Mouse (Mus musculus) liver, adult 2 months (tissue): ENCODE data around the gene Olfr548-ps1.

Experiments used
- CTCF ChIP-seq: fragments of 200-500 bp; IDR thresholded peaks from 2 replicates; pipeline ENCODE4 v1.5.1; 2011; ENCODE audit warnings: low read depth, low read length, control low read depth
- POLR2A ChIP-seq: fragments of 200-500 bp; IDR thresholded peaks from 2 replicates; pipeline ENCODE4 v1.6.1; 2011; ENCODE audit warnings: low read length, control low read depth; ENCODE audit not compliant: insufficient read depth; ENCODE audit errors: extremely low read depth

DNA sequence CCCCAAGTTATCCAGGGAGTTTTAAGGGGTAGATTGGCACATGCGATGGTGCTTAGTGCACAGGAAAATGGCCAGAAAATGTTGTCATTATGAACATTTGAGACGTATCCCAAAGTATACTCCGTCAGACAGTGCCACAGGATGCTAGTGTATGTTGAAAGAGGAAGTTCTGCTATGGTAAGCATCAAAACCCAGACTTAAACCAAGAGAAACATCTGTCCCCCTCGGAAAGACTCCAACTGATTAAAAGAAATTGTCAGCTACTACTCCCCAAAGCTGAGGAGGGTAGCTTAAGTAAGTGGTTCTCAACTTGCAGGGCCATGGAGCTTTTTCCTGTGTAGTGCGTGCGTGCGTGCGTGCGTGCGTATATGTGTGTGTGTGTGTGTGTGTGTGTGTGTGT lies 28.8 kb upstream of the Olfr548-ps1 start:
- TF ChIP-seq CTCF (no peak), POLR2A (no peak)
